Mouse (Mus musculus) heart, adult 2 months (tissue): ENCODE results near the gene Slc30a3. TPM values are rescaled to one million over a fixed set of nuclear protein-coding genes. Genes with fewer than 3 reads are reported as not detected.

ENCODE experiments used
- DNase-seq, 2 experiments: peaks; one replicate each; pipeline ENCODE4 v3.0.0; 2021
- H3K27ac ChIP-seq: fragments of 200-600 bp; 2 replicates; pipeline ENCODE4 v1.8.1; 2022
- H3K27me3 ChIP-seq: fragments of 200-500 bp; 2 replicates; pipeline ENCODE4 v1.6.1; 2012; ENCODE audit warnings: mild to moderate bottlenecking, low read length, inconsistent platforms, mixed read lengths; ENCODE audit not compliant: control insufficient read depth, insufficient read depth
- H3K36me3 ChIP-seq: fragments of 200-500 bp; 2 replicates; pipeline ENCODE4 v1.6.1; 2012; ENCODE audit warnings: low read length, inconsistent platforms; ENCODE audit not compliant: control insufficient read depth, insufficient read depth
- H3K4me1 ChIP-seq: fragments of 200-500 bp; 2 replicates; pipeline ENCODE4 v1.6.1; 2011; ENCODE audit warnings: low read length; ENCODE audit not compliant: control insufficient read depth, insufficient read depth
- H3K4me3 ChIP-seq: fragments of 200-600 bp; 2 replicates; pipeline ENCODE4 v1.8.1; 2022
- H3K79me2 ChIP-seq: fragments of 200-500 bp; replicated peaks from 2 replicates; pipeline ENCODE4 v1.6.1; 2012; ENCODE audit warnings: mild to moderate bottlenecking, inconsistent platforms, low read length, moderate library complexity, mixed read lengths; ENCODE audit not compliant: control insufficient read depth, insufficient read depth
- H3K9ac ChIP-seq: fragments of 200-500 bp; 2 replicates; pipeline ENCODE4 v1.6.1; 2012; ENCODE audit warnings: low read depth, mild to moderate bottlenecking, control low read depth, inconsistent platforms, low read length, mixed read lengths
- CTCF ChIP-seq: fragments of 200-600 bp; IDR thresholded peaks from 2 replicates; pipeline ENCODE4 v1.8.1; 2022; ENCODE audit warnings: antibody characterized with exemption, mild to moderate bottlenecking, moderate library complexity
- EP300 ChIP-seq: fragments of 200-500 bp; IDR thresholded peaks from 2 replicates; pipeline ENCODE4 v1.6.1; 2011; ENCODE audit warnings: low read depth, low read length, control low read depth; ENCODE audit not compliant: insufficient read depth
- POLR2A ChIP-seq: fragments of 200-500 bp; IDR thresholded peaks from 2 replicates; pipeline ENCODE4 v1.6.1; 2011; ENCODE audit warnings: mild to moderate bottlenecking, low read depth, low read length, control low read depth; ENCODE audit not compliant: insufficient read depth
- WGBS: fragments of 180-500 bp; shearing (Covaris S2); methylation state at CpG from one replicate; pipeline ENCODE4 v1.1.7; 2018; 5-methylcytosine and 5-hydroxymethylcytosine counted together
- intact Hi-C: fragments of 180-260 bp; cut with DNase I; formaldehyde crosslinking; loops from one replicate; pipeline ENCODE4 v1.15.1; 2025
- polyA plus RNA-seq: library from polyadenylated mRNA; depleted of rRNA; stranded (reverse); fragments of >200 nt; gene quantifications from 2 replicates; pipeline ENCODE4 v1.2.3, GENCODE M21; 2012
- total RNA-seq, 2 experiments: library from RNA; stranded (reverse); gene quantifications; 2 replicates each; pipeline ENCODE4 v1.2.3; 2021

The Slc30a3 gene
- total and polyA plus RNA-seq, 3 experiments = 0.29 to 0.47 TPM; not detected in 1

- Histone ChIP-seq H3K4me1 (peaks cover 4% of the 10 kb centered on the region), H3K36me3 (no peaks in the 10 kb centered on the region), H3K4me3 (peak overlapping the region; percentile 47), H3K9ac (peak overlapping the region; percentile 7), H3K27me3 (peaks cover 22% of the 10 kb centered on the region), H3K27ac (no peak overlapping the region; the same call in 1 of the 2 replicates), H3K79me2 (no peaks in the 10 kb centered on the region)
- WGBS = under 1% methylated on average over 59 of the region's 59 CpGs
- intact Hi-C loops = no loop called here
- peak; percentile 65 to 79 for DNase-seq
- TF ChIP-seq POLR2A = no peak
- peak; percentile 42 for TF ChIP-seq CTCF
- no peak for TF ChIP-seq EP300
Measured at GRCm38 (mm10) chr5:31094799-31095691, 13.0 kb downstream of the Slc30a3 start.

- Histone ChIP-seq H3K9ac (no peak overlapping the region), H3K4me3 (peak overlapping the region; percentile 47), H3K36me3 (no peaks in the 10 kb centered on the region), H3K27me3 (peaks cover 22% of the 10 kb centered on the region), H3K79me2 (no peaks in the 10 kb centered on the region), H3K27ac (no peak overlapping the region), H3K4me1 (peaks cover 4% of the 10 kb centered on the region)
- TF ChIP-seq CTCF = no peak
- no peak for TF ChIP-seq POLR2A
- TF ChIP-seq EP300 = no peak
- no peak for DNase-seq
- WGBS = 3% methylated on average over 29 of the region's 29 CpGs
- intact Hi-C loops = no loop called here
Measured at GRCm38 (mm10) chr5:31094100-31094798, 13.8 kb downstream of the Slc30a3 start.

GRCm38 (mm10) chr5:31093151-31094041 is 14.6 kb downstream of the Slc30a3 start:
- intact Hi-C loops = no loop called here
- peaks cover 22% of the 10 kb centered on the region for H3K27me3 ChIP-seq
- peak overlapping the region; percentile 25; the same call in 1 of the 2 replicates for H3K9ac ChIP-seq
- H3K27ac ChIP-seq = no peak overlapping the region
- peaks cover 4% of the 10 kb centered on the region for H3K4me1 ChIP-seq
- TF ChIP-seq EP300 (no peak), POLR2A (no peak), CTCF (no peak)
- DNase-seq = peak; percentile 50 to 64
- no peaks in the 10 kb centered on the region for H3K36me3 ChIP-seq
- WGBS = 1% methylated on average over 50 of the region's 54 CpGs
- H3K79me2 ChIP-seq = no peaks in the 10 kb centered on the region
- peak overlapping the region; percentile 37; the same call in 1 of the 2 replicates for H3K4me3 ChIP-seq

- Histone ChIP-seq H3K36me3 (no peaks in the 10 kb centered on the region), H3K79me2 (no peaks in the 10 kb centered on the region), H3K9ac (peak overlapping the region; percentile 25; the same call in 1 of the 2 replicates), H3K27me3 (peaks cover 22% of the 10 kb centered on the region), H3K4me3 (peak overlapping the region; percentile 37; the same call in 1 of the 2 replicates), H3K4me1 (peaks cover 4% of the 10 kb centered on the region), H3K27ac (no peak overlapping the region)
- TF ChIP-seq POLR2A = no peak
- TF ChIP-seq EP300 = no peak
- TF ChIP-seq CTCF = no peak
- WGBS = 10% methylated on average over 53 of the region's 53 CpGs
- intact Hi-C loops = no loop called here
- no peak for DNase-seq
Measured at GRCm38 (mm10) chr5:31092231-31092975, 15.6 kb downstream of the Slc30a3 start.

GRCm38 (mm10) chr5:31087131-31087530 is 20.9 kb downstream of the Slc30a3 start:
- peaks cover 2% of the 10 kb centered on the region for H3K27me3 ChIP-seq
- H3K4me3 ChIP-seq = no peak overlapping the region
- H3K79me2 ChIP-seq = no peaks in the 10 kb centered on the region
- H3K27ac ChIP-seq = no peak overlapping the region
- TF ChIP-seq CTCF (no peak), POLR2A (no peak), EP300 (no peak)
- 60% methylated on average over 2 of the region's 2 CpGs for WGBS
- intact Hi-C loops = no loop called here
- no peaks in the 10 kb centered on the region for H3K36me3 ChIP-seq
- no peak overlapping the region for H3K9ac ChIP-seq
- no peak for DNase-seq
- H3K4me1 ChIP-seq = no peaks in the 10 kb centered on the region; the same call in none of the 2 replicates
